Mouse (Mus musculus): ENCODE data around the gene Gpd2. TPM values are rescaled to one million over a fixed set of nuclear protein-coding genes. Genes with fewer than 3 reads are reported as not detected.

Gpd2 gene
- polyA plus RNA-seq, 1 experiment = 3.5 TPM

DNA sequence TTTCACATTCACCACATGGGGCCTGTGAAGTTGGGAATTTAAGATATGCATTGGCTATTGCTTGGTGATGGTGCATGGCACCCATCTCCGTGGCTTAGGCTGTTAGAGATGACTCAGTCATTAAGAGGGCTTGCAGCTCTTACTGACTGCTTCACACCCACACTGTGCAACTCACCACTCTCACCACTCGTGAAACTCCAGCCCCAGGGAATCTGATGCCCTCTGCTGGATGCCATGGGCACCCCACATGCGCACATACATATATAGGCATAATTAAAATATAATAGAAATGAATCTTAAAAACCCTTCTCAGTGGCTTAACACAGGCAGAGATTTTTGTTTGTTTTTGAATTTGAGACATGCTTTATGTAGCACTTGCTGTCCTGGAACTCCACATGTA lies 125.1 kb downstream of the Gpd2 start:
- no peaks in the 10 kb centered on the region for H3K27me3 ChIP-seq (replicated peaks)
- H3K36me3 ChIP-seq (replicated peaks; ENCODE audit: low read length) = peaks cover 93% of the 10 kb centered on the region
- H3K4me3 ChIP-seq (replicated peaks) = no peak overlapping the region
- H3K4me1 ChIP-seq = peaks cover 3% of the 10 kb centered on the region; the same call in 1 of the 2 replicates
- TF ChIP-seq FLI1 (IDR thresholded peaks at IDR 0.05; ENCODE audit: low read length) (no peak), GATA1 (IDR thresholded peaks at IDR 0.05; ENCODE audit: borderline replicate concordance, low read length) (no peak)
- no peaks in the 10 kb centered on the region for H3K9me3 ChIP-seq

DNA sequence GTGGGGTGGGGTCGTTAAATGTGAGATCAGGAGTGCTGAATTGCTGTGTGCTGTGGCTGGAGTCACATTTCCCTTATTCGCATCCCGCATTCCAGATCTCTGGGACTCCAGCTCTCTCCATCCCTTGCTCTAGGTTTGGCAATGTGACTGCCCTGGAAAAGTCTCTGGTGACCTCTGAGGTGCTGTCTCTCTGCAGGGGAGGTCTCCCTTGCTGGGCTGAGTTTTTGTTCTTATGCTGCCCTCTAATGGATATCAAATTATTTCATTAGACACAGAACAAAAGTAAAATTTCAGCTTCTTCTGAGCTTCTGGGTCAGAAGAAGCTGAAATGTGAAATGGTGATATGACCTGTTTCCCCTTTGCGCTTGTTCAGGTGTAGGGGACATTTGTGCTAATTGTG lies 137.2 kb downstream of the Gpd2 start:
- H3K36me3 ChIP-seq (replicated peaks; ENCODE audit: low read length) = peaks cover 20% of the 10 kb centered on the region
- no peaks in the 10 kb centered on the region for H3K27me3 ChIP-seq (replicated peaks)
- TF ChIP-seq GATA1 (IDR thresholded peaks at IDR 0.05; ENCODE audit: borderline replicate concordance, low read length) (no peak), FLI1 (IDR thresholded peaks at IDR 0.05; ENCODE audit: low read length) (no peak)

DNA sequence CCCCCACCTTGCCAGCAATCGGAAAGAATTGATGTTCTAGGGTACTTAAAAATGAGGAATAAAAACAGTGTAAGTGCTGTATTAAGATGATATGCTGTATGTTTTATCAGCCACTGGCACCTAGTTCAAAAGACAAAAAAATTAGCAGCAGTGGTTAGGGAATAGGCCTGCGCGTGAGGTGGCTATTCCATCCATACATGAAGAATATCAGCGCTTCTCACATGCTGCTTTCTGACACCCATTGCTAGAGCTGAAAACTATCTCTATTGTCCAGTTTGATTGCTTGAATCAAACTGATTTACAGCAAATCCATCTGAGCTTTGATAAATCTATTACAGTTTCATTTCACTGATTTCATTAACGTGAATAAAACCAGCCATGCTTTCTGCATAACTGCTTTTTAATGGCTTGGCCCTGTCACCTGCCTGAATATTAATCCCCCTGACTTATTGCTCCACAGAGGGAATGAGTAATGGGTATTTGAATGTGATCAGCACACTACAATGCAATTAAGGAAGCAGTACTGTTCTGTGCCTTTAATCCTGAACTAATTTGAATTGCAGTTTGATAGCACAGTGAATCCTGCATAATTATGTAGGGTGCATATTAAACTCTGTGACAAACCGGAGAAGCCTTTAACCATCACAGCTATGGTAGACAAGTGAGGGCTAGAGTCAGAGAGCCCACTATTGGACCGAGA lies 137.9 kb downstream of the Gpd2 start:
- no peak for TF ChIP-seq GATA1 (IDR thresholded peaks at IDR 0.05; ENCODE audit: borderline replicate concordance, low read length)
- TF ChIP-seq FLI1 (IDR thresholded peaks at IDR 0.05; ENCODE audit: low read length) = no peak
- no peak overlapping the region for H3K4me3 ChIP-seq (replicated peaks)
- H3K9me3 ChIP-seq = no peaks in the 10 kb centered on the region
- peaks cover 14% of the 10 kb centered on the region for H3K36me3 ChIP-seq (replicated peaks; ENCODE audit: low read length)
- no peaks in the 10 kb centered on the region for H3K4me1 ChIP-seq
- no peaks in the 10 kb centered on the region for H3K27me3 ChIP-seq (replicated peaks)

More for the DNA sequence above, 137.2 kb downstream of the Gpd2 start:
- Histone ChIP-seq H3K4me1 (no peaks in the 10 kb centered on the region), H3K9me3 (no peaks in the 10 kb centered on the region), H3K4me3 (replicated peaks) (no peak overlapping the region)

DNA sequence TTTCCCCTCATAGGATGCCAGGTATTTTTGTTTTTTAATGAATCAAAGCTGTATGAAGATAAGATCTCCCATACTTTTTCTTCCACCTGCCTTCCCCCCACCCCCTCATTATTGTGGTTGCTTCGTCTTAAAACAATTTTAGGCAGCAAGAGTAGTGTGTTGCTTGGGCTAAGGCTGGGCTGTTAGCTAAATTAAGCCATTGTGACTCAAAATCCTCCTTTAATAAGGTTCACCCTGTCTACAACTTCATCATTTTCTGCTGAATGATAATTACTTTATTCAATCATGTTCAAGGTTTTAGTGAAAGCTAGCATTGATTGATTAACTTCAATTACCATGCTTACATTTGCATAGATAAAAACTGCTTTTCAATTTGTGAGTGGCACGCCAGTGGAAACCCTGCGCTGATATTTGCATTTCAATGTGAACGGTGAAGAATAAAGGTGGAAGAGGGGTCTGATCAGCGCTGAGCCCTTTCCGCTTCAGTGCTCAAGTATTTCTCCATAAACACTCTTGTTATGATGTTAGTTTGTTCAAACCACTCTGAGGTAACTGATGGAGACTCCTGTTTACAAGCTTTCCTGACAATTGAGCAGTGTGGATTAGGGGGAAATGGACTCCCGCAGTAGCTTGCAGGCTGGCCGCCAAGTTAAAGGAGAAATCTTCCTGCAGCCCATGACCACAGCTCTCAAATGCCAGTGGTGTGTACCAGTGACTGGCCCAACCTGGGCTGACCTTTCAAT lies 140.9 kb downstream of the Gpd2 start:
- Histone ChIP-seq H3K36me3 (replicated peaks; ENCODE audit: low read length) (no peaks in the 10 kb centered on the region), H3K27me3 (replicated peaks) (no peaks in the 10 kb centered on the region), H3K4me1 (no peaks in the 10 kb centered on the region), H3K4me3 (replicated peaks) (no peak overlapping the region), H3K9me3 (peaks cover 3% of the 10 kb centered on the region; the same call in 1 of the 2 replicates)
- TF ChIP-seq GATA1 (IDR thresholded peaks at IDR 0.05; ENCODE audit: borderline replicate concordance, low read length) = no peak
- TF ChIP-seq FLI1 (IDR thresholded peaks at IDR 0.05; ENCODE audit: low read length) = no peak

DNA sequence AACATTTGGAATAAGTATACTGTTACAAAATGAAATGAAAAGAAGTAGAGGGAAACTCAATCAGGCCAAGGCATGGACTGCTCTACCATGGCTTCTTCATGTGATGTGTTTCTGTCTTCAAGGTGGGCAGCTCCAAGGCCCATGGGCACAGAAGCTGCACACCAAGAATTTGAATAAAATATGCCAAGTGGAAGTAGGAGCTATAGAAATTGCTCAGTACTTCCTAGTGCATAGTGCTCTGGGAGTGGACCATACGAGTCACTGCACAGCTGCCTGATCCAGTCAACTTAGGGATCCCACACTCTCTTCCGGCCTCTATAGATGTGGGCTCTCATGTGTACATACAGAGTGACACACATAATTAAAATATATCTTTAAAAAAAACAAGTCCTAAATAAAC lies 147.2 kb downstream of the Gpd2 start:
- no peak overlapping the region for H3K4me3 ChIP-seq (replicated peaks)
- H3K4me1 ChIP-seq = no peaks in the 10 kb centered on the region
- no peaks in the 10 kb centered on the region for H3K36me3 ChIP-seq (replicated peaks; ENCODE audit: low read length)
- peaks cover 3% of the 10 kb centered on the region; the same call in 1 of the 2 replicates for H3K9me3 ChIP-seq
- no peak for TF ChIP-seq GATA1 (IDR thresholded peaks at IDR 0.05; ENCODE audit: borderline replicate concordance, low read length)
- TF ChIP-seq FLI1 (IDR thresholded peaks at IDR 0.05; ENCODE audit: low read length) = no peak
- no peaks in the 10 kb centered on the region for H3K27me3 ChIP-seq (replicated peaks)

DNA sequence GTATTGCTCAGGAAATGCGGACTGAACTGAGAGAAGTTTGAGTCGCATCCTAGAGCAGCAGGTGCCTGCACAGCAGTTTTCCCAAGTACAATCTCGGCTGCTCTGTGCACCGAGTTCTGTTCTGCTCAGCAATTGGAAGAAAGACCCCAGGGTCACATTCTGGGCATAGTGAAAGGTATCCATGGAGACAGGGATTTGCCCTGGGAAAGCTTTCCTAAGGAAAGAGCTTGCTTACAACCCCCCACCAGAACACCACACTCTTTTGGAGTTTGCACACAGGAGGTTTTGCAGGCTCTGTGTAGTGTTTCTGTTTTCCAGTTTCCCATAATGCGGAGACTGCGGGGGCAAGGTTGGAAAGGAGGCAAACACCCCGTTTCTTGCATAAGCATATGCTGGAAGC lies 150.4 kb downstream of the Gpd2 start:
- Histone ChIP-seq H3K9me3 (peaks cover 10% of the 10 kb centered on the region), H3K36me3 (replicated peaks; ENCODE audit: low read length) (no peaks in the 10 kb centered on the region), H3K27me3 (replicated peaks) (no peaks in the 10 kb centered on the region), H3K4me3 (replicated peaks) (no peak overlapping the region), H3K4me1 (no peaks in the 10 kb centered on the region)
- no peak for TF ChIP-seq FLI1 (IDR thresholded peaks at IDR 0.05; ENCODE audit: low read length)
- no peak for TF ChIP-seq GATA1 (IDR thresholded peaks at IDR 0.05; ENCODE audit: borderline replicate concordance, low read length)

DNA sequence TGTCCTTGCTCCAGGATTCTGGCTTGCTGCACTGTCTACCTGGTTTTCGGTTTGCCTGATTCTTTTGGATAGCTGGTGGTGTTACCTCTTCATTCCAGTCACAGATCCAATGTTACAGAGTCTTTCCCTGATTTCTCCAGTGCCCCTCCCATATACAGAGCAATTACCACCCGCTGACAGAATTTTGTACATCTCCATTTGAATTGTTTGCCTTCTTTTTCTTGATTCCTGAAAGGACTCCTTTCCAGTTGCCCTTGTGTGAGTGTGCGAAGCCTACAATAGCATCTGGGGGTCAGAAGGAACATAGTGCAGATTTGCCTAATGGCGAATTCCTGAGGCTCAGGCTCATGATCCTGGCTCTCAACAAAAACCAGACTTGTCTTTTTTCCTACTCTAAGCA lies 157.6 kb downstream of the Gpd2 start:
- no peak for TF ChIP-seq FLI1 (IDR thresholded peaks at IDR 0.05; ENCODE audit: low read length)
- no peak for TF ChIP-seq GATA1 (IDR thresholded peaks at IDR 0.05; ENCODE audit: borderline replicate concordance, low read length)
- no peaks in the 10 kb centered on the region for H3K36me3 ChIP-seq (replicated peaks; ENCODE audit: low read length)
- H3K4me1 ChIP-seq = no peaks in the 10 kb centered on the region
- H3K4me3 ChIP-seq (replicated peaks) = no peak overlapping the region
- H3K27me3 ChIP-seq (replicated peaks) = no peaks in the 10 kb centered on the region
- H3K9me3 ChIP-seq = peaks cover 8% of the 10 kb centered on the region

DNA sequence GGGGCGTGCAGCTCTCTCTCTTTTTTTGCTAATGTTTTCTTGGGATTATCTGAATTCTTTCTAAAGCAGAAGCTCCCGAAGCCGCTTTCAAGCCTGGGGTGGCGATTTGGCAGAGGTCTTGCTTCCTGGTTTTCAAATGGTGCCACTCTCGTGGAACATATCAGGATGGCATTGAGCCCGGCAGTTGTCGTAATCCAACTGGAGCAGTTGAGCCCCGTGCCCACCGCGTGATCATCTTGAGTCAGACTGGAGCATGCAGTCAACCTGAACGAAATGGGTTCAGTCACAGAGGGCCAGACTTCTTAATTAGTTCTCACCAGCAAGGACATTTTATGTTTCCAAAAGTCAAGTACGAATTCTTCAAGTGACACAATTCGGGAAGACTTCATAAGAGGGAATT lies 158.6 kb downstream of the Gpd2 start:
- Histone ChIP-seq H3K27me3 (replicated peaks) (no peaks in the 10 kb centered on the region), H3K9me3 (no peaks in the 10 kb centered on the region)
- no peak for TF ChIP-seq FLI1 (IDR thresholded peaks at IDR 0.05; ENCODE audit: low read length)
- no peak for TF ChIP-seq GATA1 (IDR thresholded peaks at IDR 0.05; ENCODE audit: borderline replicate concordance, low read length)

DNA sequence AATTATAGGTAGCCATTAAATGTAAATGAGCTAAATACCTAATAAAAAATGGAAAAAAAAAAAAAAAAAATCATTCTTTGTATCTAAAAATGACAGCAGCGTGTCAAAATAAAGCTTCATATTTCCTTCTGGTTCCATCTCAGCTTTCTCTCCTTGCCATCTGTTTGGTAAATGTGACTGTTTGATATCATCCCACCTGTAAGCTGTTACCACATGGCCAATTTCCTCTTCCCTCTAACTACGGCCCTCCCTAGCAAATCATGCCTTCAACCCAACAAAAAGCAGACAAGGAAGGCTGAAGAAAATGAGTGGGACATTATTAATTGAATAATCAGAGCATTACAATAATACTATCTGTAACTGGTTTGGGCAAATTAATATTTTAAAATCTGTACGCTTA lies 160.3 kb downstream of the Gpd2 start:
- H3K4me3 ChIP-seq (replicated peaks) = no peak overlapping the region
- no peaks in the 10 kb centered on the region for H3K27me3 ChIP-seq (replicated peaks)
- no peak for TF ChIP-seq GATA1 (IDR thresholded peaks at IDR 0.05; ENCODE audit: borderline replicate concordance, low read length)
- no peak for TF ChIP-seq FLI1 (IDR thresholded peaks at IDR 0.05; ENCODE audit: low read length)
- H3K36me3 ChIP-seq (replicated peaks; ENCODE audit: low read length) = no peaks in the 10 kb centered on the region
- no peaks in the 10 kb centered on the region for H3K4me1 ChIP-seq
- H3K9me3 ChIP-seq = no peaks in the 10 kb centered on the region

More for the DNA sequence above, 158.6 kb downstream of the Gpd2 start:
- Histone ChIP-seq H3K36me3 (replicated peaks; ENCODE audit: low read length) (no peaks in the 10 kb centered on the region), H3K4me3 (replicated peaks) (no peak overlapping the region), H3K4me1 (no peaks in the 10 kb centered on the region)

DNA sequence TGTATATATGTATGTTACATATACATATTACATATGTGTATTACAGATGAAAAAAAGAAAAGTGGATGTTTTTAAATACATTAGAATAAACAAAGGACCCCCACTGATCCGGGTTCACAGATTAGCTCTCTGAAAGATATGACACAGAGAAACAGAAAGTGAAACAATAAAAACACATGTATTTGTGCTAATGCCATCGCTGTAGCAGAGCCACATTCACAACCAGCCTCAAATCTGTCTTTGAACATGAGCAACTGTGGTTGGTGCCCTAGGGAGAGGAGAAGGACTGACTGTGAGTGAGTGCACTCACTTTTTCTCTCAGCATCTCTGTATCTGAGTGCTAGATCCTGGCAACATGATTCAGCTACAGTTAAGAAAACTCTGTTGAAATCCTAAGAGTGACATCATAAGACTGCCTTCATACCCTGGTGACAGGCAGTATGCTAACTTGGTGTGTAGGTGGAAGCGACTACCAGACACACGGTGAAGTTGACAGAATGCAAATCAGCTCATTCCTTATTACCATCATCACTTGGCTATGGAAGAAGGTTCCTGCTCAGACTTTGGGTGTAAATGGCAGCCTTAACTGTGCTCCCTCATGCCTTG lies 170.1 kb downstream of the Gpd2 start:
- Histone ChIP-seq H3K4me1 (peaks cover 6% of the 10 kb centered on the region), H3K4me3 (replicated peaks) (peak overlapping the region; percentile 80), H3K9me3 (no peaks in the 10 kb centered on the region), H3K36me3 (replicated peaks; ENCODE audit: low read length) (no peaks in the 10 kb centered on the region), H3K27me3 (replicated peaks) (no peaks in the 10 kb centered on the region)
- TF ChIP-seq FLI1 (IDR thresholded peaks at IDR 0.05; ENCODE audit: low read length) = no peak
- no peak for TF ChIP-seq GATA1 (IDR thresholded peaks at IDR 0.05; ENCODE audit: borderline replicate concordance, low read length)

Measured in megakaryocyte, embryonic 14.5 days (primary cell).